Mouse (Mus musculus) urinary bladder, postnatal 4 days (tissue): ENCODE measurements around the gene Neurl4.
A peak's percentile ranks its signal among the peaks of the same experiment; 100 is the strongest.

ENCODE experiments used
- DNase-seq, 2 experiments: peaks; one replicate each; pipeline ENCODE4 v3.0.0; 2021 to 2022; ENCODE audit warnings: low spot score in 2 of 2

Gene Neurl4

DNA sequence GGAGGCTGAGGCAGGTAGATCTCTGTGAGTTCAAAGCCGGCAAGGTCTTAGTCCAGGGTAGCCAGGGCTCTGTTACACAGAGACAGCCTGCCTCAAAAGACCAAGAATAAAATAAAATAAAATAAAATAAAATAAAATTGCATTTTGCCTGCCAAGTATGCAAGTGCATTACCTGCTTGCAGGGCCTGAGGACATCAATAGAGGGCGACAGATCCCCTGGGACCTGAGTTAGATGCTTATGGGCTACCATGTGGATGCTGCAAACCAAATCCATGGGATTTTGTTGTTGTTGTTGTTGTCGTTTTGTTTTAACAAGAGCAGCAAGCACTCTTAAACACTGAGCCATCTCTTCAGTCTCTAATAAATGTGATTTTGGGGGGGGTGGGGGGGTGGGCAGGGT is 31.4 kb downstream of the Neurl4 start:
- DNase-seq, result no peak

DNA sequence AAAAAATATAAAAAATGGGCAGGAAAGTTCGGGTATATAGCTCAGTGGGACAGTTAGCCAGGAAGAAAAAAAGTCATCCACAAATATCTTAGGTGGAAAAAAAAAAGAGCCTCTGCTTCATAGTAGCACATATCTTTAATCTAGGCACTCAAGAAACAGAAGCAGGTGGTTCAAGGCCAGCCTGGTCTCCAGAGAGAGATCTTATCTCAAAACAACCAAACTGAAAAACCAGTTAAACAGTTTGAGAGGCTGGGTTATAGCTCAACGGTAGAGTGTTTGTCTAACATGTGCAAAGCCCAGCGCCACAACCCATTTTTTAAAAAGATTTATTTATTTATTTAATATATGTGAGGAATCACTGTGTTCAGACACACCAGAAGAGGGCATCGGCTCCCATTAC is 32.2 kb downstream of the Neurl4 start:
- DNase-seq, result no peak

DNA sequence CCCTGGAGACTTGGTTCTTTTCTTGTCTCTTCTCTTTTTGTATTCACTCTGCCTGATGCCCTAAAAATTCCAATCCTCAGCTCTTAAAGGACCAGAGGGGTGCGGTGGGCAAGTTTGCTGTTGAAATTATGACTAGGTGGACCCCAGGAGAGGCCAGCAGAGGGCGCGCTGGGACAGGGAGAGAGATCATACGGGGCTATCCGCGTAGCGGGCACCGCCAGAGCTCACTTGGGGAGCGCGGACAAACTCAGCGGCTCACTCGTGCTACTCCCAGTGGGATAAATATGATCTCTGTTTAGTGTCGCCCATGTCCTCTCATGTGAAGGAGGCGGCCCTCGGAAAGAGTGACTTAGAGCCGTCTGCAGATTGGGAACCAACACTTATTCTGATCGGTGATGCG is 33.3 kb downstream of the Neurl4 start:
- DNase-seq, result peak; percentile 84 to 97

DNA sequence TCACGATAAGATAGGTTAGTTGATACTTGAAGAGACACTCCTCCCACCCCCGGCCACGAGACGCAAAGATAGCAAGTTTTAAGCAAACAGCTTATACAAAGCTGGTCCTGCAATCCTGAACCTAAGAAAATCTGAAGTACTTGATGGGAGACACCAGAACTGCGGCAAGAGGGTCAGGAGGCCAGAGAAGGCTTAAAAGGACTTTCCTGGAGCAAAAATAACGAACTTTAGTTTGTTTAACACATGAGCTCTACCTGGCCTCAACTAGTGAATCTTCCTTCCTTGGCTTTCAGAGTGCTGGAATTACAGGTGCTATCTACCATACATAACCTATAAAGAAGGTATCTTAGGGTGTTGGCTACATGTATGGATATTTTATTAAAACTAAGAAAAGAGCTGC is 33.8 kb downstream of the Neurl4 start:
- DNase-seq, result no peak

DNA sequence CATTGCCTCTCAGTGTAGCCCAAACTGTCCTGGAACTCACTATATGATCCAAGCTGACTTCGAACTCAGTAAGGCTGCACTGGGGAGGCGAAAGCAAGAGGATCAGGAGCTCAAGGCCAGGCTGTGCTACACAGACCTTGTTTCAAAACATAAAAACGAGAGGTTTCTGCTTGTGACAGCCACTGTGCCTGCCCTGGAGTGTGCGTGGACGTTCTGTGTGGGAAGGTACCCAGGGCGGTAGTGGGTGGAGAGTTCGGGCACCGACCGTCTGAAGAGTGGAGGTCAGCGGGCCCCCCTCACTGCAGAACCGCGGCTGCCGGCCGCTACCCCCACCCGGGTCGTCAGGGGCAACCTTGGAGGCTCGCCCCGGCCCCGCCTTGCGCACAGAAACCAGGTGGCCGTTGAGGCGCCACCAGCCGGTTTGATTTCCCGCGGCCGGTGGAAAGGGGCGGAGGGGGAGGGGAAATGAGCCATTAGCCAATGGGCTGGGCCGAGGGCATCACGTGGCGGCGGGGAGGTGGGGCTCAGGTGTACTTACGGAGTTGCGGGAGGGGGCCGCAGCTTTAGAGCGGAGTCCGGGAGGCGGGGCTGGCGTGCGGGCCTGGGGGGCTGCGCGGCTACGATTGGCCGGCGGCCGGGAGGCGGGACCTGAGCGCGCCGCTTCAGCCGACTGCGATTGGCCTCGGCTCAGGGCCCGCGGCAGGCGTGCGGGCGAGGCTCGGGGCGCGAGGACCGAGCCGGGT is 34.4 kb downstream of the Neurl4 start, which contains the start of gene Ybx2:
TSS of gene Ybx2 (plus strand) at position 660 of the 743 bp plus-strand sequence.
- DNase-seq, result peak; percentile 75 to 86

DNA sequence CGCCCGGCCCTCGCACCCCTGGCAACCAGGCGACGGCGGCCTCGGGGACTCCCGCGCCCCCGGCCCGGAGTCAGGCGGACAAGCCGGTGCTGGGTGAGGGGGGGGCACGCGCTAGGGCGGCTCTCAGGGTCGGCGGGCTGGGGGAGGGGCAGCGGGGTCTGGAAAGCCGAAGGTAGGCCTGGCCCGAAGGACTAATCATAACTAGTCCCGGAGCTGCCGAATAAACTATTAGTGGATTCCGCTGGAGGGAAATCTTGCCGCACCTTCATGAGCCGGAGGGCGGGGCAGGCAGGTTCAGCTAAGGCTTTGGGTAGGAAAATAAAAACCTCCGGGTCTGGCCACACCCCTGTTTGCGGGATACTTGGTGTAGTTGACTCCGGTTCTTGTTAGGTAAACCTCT is 35.3 kb downstream of the Neurl4 start:
- DNase-seq, result no peak

DNA sequence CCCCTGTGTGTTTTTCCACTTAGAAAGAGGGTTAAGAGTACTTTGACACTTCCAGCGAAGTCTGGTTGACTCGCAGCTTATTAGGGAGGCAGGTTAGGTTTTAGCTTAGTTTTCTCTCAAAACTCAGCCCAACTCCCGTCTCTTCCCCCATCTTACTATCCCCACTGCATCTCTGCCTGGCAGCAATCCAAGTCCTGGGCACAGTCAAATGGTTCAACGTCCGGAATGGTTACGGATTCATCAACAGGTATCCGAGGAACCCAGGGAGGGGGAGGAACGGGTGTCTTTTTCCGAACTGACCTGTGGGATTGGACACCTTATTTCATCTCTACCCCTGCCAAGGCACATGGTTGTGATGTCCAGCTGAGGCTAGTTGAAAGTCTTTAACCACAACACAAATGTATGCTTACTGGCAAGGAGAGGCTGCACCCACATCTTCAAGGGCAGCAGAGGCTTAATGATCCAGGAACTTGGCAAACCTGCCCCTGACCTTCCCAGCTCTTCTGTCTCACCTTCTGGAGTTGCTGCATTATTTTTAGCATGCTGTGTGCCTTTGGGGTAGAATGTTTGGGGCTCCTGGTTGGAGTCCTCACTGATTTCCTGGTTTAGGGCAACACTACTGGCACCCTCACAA is 36.0 kb downstream of the Neurl4 start:
- no peak for DNase-seq

DNA sequence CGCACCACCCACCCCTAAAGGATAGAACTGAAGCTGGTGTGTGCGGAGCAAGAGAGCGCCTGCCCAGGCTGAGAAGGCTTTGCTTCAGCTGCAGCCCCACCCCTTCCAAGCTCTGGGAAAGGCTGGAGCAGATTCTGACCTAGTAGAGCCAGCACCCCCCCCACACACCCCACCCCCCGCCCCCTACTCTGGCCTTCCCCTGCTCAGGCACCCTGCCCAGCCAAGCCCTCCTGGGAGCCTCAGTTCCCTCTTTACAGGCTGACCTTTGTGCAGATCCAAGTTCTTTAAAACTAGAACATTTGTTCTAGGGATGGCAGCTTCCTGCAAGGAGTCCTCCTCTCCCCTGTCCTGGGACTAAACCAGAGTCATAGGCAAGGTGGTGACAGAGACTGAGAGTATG is 36.5 kb downstream of the Neurl4 start:
- DNase-seq, result peak; percentile 47 to 63

DNA sequence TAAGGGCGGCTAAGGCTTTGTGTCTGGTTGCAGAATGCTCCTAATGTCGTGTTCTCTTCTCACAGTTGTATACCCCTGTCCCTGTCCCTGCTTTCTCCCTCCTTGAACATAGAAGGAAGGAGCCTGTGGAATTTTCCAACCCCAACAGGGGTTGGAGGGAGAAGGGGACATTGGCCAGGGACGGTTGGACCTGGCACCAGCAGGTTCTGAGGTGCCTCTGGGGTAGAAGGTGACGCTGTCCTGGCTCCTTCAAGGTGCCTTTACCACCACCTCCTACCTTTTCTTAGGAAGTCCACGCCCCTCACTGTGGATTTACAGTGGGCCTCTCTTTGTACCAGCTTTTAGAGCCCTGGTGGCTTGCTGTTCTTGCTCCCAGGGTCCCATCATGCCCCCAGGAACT is 37.0 kb downstream of the Neurl4 start:
- no peak for DNase-seq

DNA sequence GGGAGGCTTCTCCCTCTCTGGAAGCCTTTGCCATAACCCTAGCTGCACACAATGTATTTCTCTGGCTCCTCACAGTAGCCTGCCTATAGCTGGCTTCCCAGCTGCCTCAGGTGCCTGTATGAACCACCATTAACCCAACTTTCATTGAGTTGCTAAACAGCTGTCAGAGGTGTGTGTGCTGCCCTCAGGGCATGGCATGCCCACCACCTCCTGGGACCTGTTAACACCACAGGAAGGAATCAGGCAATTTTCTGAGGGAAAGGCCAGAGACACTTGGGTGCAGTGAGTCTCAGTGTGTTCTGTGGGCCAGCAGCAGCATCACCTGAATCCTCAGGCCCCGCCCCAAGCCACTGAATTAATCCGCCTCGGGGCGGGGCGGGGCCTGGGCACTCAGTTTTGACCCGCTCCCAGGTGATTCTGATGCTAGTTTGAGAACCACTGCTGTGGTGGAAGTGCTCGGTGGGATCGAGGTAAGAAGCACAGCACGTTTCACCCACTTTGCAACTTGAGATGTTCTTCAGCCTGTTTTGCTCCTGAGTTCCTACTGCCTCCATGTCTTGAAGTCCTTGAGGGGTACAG is 37.6 kb downstream of the Neurl4 start:
- DNase-seq, result no peak

DNA sequence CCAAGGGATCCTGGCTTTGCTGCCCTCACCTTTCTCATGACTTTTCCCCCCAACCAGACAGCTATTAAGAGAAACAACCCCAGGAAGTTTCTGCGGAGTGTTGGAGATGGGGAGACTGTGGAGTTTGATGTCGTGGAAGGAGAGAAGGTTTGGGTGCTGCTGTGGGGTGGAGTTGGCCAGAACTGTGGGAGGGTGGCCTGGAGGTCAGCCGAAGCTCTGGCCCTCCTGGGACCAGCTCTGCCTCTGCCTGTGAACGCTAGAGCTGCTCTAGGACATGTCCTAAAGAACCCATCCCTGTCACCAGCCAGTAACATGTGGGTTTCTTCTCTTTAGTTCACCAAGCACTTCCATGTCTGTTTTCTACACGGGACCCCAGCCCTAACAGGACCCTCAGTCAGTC is 38.3 kb downstream of the Neurl4 start:
- DNase-seq, result no peak

DNA sequence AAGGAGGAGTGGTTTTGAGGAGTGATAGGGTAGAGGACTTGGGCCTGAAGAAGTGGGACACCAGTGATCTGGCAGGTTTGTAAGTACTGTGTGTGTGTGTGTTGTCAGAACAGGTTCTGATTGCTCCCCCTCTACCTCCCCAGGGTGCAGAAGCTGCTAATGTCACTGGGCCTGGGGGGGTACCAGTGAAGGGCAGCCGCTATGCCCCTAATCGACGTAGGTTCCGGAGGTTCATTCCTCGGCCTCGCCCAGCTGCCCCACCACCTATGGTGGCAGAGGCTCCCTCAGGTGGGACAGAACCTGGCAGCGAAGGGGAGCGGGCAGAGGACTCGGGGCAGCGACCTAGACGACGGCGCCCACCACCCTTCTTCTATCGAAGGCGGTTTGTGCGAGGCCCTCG is 38.9 kb downstream of the Neurl4 start:
- no peak for DNase-seq

DNA sequence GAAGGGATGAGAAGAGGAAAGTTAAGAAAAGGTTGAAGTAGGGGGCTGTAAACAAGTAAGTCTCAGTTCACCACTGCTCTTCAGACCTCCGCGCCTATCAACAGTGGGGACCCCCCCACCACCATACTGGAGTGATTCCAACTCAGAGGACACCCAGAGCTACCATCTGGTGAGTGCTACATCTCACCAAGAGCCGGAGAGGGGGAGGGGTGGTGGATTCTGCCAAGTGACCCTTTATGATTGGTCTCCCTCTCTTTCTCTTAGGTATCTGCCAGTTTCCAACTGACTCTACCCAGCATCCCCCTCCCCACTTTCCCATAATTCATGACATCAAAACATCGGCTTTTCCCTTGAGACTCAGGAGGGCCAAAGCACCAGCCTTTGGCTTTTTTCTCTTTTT is 40.1 kb downstream of the Neurl4 start:
- no peak for DNase-seq

DNA sequence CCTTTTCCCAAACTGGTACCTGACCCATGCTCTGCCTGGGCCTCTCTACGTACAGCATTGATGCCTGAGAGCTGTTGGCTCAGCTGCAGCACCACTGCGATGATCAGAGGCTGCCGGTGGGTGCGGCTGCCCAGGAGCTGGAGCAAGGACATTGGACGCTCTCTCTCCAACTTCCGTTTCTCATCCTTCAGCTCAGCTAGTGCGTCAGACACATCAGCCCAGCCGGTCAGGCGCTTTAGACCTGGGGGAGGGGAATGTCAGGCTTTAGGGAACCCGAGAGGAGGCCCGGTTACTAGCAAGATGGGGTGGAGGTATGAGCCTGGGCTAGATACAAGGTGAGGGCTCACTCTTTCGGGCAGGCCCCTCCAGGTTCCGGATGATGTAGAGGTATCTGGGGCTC is 44.3 kb downstream of the Neurl4 start:
- no peak for DNase-seq

DNA sequence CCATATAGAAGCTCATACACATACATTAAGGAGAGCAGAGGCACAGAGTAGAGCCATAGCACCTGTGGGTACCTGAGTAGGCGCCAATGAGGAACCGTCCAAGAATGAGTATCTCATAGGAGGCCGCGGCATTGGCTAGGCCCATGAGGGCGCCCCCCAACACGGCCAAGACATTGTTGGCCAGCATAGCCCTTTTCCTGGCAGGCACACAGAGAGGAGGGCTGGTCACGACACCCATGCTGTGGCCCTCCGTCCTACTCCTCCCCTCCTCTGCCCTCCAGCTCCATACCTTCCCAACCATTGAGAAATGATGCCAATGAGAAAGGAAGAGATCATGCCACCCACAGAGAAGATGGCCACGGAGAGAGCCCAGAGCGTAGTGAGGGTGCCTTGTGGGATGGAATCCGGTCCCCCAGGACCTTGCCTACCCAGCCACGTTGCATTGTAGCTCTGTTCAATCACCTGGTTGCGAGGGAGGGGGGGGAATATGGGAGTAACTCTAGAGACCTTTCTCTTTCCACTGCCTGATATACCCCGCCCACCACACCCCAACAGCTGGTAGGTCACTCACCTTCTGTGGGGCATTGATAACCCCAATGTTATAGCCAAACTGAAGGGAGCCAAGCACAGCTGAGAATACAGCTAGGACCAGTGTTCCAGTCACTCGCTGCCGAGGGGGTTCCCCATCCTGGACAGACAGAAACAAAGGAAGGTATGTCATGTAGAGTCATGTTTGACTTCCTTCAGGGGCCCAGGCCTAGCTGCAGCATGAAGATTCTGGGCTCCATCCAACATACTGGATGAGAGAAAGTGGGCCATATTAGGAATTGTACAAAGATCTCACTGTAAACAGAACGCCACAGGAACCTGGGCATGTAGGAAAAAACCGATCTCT is 45.4 kb downstream of the Neurl4 start:
- no peak for DNase-seq

DNA sequence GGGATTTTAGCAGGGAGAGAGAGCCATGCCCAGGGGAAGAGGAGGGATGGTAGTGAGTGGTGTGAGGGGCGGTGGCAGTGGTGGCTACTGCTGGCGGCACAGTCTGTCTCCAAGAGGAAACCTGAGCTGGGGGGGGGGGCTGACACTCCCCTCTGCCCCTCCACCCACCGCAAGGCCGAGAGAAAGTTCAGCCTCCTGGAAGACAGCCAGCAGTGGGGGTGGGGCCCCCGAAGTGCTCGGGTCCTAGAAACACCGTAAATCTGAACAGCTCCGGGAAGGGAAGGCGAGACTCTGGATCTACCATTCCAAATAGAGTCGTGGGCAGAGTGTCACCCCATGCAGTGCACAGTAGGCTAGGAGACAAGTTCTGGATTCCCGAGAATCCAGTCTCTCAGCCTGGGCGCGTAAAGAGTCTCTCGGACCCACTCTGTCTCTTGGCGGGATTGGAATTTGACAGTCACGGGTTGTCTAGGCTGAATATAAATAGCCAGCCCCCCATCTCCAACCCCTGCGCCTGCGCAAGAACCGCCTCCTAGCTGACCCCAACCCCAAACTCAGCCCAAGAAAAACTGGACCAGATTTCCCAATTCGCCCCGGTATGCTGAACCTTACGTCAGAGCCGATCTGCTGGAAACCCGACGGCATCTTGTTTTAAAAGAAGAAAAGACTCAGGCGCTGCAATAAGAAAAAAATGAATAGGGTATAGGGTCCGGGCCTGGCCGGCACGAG is 46.6 kb downstream of the Neurl4 start:
- DNase-seq, result peak in 1 of 2 experiments; percentile 55

DNA sequence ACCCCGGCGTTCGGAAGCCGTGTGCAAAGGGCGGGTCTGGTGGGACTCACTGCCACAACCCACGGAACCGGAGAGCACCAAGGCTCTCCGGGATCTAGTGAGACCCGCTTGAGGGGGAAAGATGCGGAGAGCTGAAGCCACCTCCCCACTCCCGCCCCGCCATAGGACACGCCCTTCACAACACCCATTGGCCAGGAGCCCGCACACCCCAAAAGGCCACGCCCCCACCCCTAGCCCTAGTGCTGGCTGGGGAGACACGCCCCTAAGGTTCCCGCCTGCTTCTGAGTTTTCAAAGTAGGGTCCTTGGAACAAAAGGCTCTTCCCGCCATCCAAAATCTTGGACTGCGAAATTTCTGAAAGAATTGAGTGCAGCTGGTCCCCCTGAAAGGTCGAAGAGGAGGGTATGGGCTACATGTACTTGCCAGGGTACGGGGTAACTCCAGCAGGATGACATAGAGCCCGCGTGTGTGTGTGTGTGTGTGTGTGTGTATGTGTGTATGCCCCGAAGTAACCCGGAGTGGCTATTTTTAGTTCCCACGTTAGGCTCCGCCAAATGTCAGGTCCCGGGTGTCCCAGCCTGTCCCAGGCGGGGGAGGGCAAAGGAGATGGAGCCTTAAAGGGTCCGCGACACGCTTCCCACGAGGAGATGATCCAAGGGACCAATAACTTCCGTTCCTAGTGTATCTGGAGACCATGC is 47.3 kb downstream of the Neurl4 start, which contains the start of gene Slc2a4:
TSS of gene Slc2a4 (minus strand) at position 123 of the 697 bp plus-strand sequence.
- peak; percentile 93 to 96 for DNase-seq

DNA sequence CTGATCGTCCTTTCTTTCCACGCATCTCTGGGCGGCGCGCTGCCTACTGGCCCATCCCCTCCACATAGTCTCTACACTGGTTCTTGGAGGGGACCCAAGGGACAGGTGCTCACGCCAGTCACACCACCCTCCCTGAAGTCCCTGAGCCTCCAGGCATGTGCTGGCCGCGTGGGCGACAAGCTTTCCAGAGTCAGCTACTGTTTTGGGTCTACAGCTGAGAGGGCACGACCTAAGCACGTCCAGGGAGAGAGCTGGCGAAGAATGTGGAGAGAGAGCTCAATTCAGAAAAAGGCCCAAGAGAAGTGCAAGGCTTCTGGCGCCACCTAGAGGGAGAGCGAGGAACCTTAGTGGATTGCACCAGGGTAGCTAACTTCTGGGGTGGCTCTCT is 47.9 kb downstream of the Neurl4 start:
- peak; percentile 79 to 86 for DNase-seq

DNA sequence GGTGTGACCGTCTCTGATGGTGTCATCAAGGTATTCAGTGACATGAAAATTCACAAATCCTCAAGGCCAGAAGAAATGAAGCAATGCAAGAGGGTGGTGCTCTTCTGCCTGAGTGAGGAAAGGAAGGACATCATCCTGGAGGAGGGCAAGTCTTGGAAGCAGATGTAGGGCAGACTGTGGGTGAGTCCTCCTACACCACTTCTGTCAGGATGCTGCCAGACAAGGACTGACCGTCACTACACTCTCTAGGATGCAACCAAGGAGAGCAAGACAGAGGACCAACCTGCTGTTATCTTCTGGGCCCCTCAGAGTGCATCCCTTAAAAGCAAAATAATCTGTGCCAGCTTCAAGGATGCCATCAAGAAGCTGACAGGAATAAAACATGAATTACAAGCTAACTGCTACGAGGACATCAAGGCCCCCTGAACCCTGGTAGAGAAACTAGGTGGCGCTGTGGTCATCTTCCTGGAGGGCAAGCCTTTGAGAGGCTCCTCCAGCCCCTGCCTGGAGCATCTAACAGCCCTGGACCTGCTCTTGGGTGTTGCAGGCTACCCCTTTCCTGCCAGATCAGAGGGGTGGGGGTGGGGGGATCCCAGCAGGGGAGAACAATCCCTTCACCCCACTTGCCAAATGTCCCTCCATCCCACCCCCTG is 50.1 kb downstream of the Neurl4 start:
- no peak for DNase-seq

DNA sequence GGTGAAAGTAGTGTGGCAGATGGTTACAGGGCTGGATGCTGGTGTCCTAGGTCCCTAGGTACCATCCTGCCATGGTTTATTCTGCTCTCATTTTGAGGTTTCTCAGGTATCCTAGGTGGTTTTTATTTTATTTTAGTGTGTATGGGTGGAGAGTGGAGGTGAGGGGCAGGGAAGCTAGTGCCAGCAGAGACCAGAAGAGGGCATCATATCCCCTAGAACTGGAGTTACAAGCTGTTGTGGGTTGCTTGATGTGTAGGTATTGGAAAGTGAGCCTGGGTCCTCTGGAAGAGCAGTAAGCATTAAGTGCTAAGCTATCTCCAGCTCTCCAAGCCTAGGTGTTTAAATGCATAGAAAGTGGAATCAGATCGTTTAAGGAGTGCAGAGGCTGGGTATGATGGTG is 51.4 kb downstream of the Neurl4 start:
- no peak for DNase-seq
